ENCODE assay signal across 10 mouse cellular contexts in genomic region chr4:136690034-136690433, GRCm38 (mm10).
A peak's percentile ranks its signal among the peaks of the same experiment; 100 is the strongest.
DNase-seq lines count a peak whose midpoint lies in the region.
"Had no signal": no experiment of that assay in that cellular context is flagged by ENCODE, and none has a peak within 500 bp of the region (broad histone marks: within the 10 kb centered on the region; RNA-seq: fewer than 3 reads in every experiment).

No protein-coding gene starts in this region.

- peak; percentile 59 to 67 for DNase-seq in layer of hippocampus, adult 8-10 months (ENCODE audit: low spot score in 2 of 2)
- DNase-seq in layer of hippocampus, postnatal 14 days (ENCODE audit: low spot score in 2 of 2) = no peak
- peak; percentile 50 to 76 for DNase-seq in frontal cortex, postnatal 36 days (ENCODE audit: low spot score in 2 of 2)
- peak; percentile 51 to 87 for DNase-seq in left cerebral cortex, postnatal 25 days (ENCODE audit: low spot score in 2 of 2)
- DNase-seq in right cerebral cortex, postnatal 25 days = peak; percentile 46
- no peak for DNase-seq in ovary, postnatal 10 days (ENCODE audit: low spot score)
- no peak for DNase-seq in neural tube, embryonic 10.5 days (ENCODE audit: extremely low spot score, low spot score)
- DNase-seq: adrenal gland, postnatal 36 days; cerebellum, adult 9-10 months; thymus, postnatal 36 days had no signal

- intact Hi-C loops in left cerebral cortex, postnatal 25 days (cut with DNase I) = no loop called here

Comparison
In these comparisons a context has a peak if more than half of its experiments do, and no peak if none do; other contexts are left out.
1. DNase-seq: peak in layer of hippocampus, adult 8-10 months (2 of 2), frontal cortex, postnatal 36 days (2 of 2), left cerebral cortex, postnatal 25 days (2 of 2) and right cerebral cortex, postnatal 25 days (single experiment); none in layer of hippocampus, postnatal 14 days (0 of 2), ovary, postnatal 10 days (single experiment) and neural tube, embryonic 10.5 days (single experiment).